Mouse (Mus musculus): ENCODE results near the gene Klkb1. TPM values are rescaled to one million over a fixed set of nuclear protein-coding genes. Genes with fewer than 3 reads are reported as not detected.

Gene Klkb1
- polyA plus RNA-seq, 1 experiment from 2014 or later, result not detected

DNA sequence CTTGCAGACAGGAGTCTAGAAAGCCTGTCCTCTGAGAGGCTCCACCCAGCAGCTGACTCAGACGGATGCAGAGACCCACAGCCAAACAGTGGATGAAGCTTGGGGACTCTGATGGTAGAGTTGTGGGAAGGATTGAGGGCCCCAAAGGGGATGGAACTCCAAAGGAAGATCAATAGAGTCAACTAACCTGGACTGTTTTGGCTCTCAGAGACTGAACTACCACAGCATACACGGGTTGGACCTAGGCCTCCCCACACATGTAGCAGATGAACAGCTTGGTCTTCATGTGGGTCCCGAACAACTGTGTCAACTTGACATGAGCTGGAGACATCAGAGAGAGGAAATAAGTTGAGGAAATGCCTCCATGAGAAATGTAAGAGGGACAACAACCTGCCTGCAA lies 31.8 kb downstream of the Klkb1 start:
- Histone ChIP-seq H3K4me1 (ENCODE audit: control insufficient read depth, insufficient read depth, low read length) (no peaks in the 10 kb centered on the region), H3K4me2 (ENCODE audit: low read length) (no peak overlapping the region), H3K9me3 (replicated peaks; ENCODE audit: control insufficient read depth, low read length) (no peaks in the 10 kb centered on the region), H3K4me3 (ENCODE audit: low read depth, low read length) (no peak overlapping the region), H3K9ac (ENCODE audit: low read length) (no peak overlapping the region), H3K36me3 (ENCODE audit: control insufficient read depth, insufficient read depth, low read length) (no peaks in the 10 kb centered on the region), H3K27me3 (replicated peaks; ENCODE audit: control insufficient read depth, insufficient read depth, low read length) (no peaks in the 10 kb centered on the region), H3K27ac (ENCODE audit: low read depth, low read length) (no peak overlapping the region)
- DNase-seq (ENCODE audit: low spot score) (no peak), ATAC-seq (no peak)
- 88% methylated on average over 3 of the region's 3 CpGs for WGBS

DNA sequence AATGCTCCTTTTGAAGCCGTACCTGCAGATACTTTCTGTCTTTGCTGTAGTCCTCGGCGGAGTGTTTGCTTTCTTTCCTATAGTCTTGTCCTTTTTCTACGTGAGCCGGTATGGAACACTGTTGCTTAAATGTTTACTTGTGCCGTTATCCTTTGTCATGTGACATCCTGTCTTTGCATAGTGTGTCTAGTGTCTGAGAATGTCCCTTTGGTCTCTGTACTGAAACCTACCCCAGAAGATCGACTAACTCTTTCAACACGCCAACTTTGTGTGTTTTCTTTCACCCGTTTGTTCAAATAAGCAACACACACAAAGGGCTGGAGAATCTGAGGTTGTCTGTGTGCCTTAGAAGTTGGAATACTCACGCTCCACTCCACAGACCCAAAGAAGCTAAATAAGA lies 32.7 kb downstream of the Klkb1 start, which contains the start of gene F11:
TSS of gene F11 (minus strand) at position 112 of the 400 bp plus-strand sequence.
- no peak for ATAC-seq
- DNase-seq (ENCODE audit: low spot score), result no peak
- no peak within 1 kb of the TSS for H3K9ac ChIP-seq (ENCODE audit: low read length)

GRCm38 (mm10) chr8:45258421-45258820 lies 36.2 kb downstream of the Klkb1 start:
- Histone ChIP-seq H3K27ac (ENCODE audit: low read depth, low read length) (no peak overlapping the region), H3K27me3 (replicated peaks; ENCODE audit: control insufficient read depth, insufficient read depth, low read length) (no peaks in the 10 kb centered on the region), H3K4me3 (ENCODE audit: low read depth, low read length) (no peak overlapping the region), H3K4me2 (ENCODE audit: low read length) (no peak overlapping the region), H3K4me1 (ENCODE audit: control insufficient read depth, insufficient read depth, low read length) (no peaks in the 10 kb centered on the region), H3K9ac (ENCODE audit: low read length) (no peak overlapping the region), H3K9me3 (replicated peaks; ENCODE audit: control insufficient read depth, low read length) (no peaks in the 10 kb centered on the region), H3K36me3 (ENCODE audit: control insufficient read depth, insufficient read depth, low read length) (no peaks in the 10 kb centered on the region)
- WGBS, result 74% methylated on average over 8 of the region's 8 CpGs
- no peak for ATAC-seq
- no peak for DNase-seq (ENCODE audit: low spot score)

More for the DNA sequence above, 32.7 kb downstream of the Klkb1 start, which contains the start of gene F11:
- Histone ChIP-seq H3K9me3 (replicated peaks; ENCODE audit: control insufficient read depth, low read length) (no peaks in the 10 kb centered on the region), H3K4me2 (ENCODE audit: low read length) (no peak within 1 kb of the TSS), H3K4me1 (ENCODE audit: control insufficient read depth, insufficient read depth, low read length) (no peaks in the 10 kb centered on the region), H3K27me3 (replicated peaks; ENCODE audit: control insufficient read depth, insufficient read depth, low read length) (no peaks in the 10 kb centered on the region), H3K36me3 (ENCODE audit: control insufficient read depth, insufficient read depth, low read length) (no peaks in the 10 kb centered on the region), H3K4me3 (ENCODE audit: low read depth, low read length) (no peak within 1 kb of the TSS), H3K27ac (ENCODE audit: low read depth, low read length) (no peak within 1 kb of the TSS)
- WGBS, result 88% methylated on average over 10 of the region's 10 CpGs

DNA sequence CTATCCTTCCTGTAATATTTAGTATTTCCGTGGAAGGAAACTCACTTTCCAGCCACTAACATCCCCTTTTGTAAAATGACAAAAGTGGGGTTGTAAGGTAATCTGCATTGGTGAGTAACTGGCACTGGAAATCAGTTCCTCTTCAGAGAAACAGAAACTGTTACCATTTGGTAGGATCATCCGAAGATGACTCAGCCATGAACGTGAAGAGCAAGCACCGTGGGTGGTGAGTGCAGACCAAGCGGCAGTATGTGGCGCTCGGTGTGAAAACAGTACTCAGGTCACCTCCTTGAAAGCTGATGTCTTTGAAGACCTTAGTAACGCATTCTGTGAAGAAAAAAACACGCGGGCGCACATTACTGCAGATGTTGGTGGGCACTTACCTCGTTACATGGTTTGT lies 39.6 kb downstream of the Klkb1 start:
- H3K4me1 ChIP-seq (ENCODE audit: control insufficient read depth, insufficient read depth, low read length), result no peaks in the 10 kb centered on the region
- ATAC-seq (no peak), DNase-seq (ENCODE audit: low spot score) (no peak)
- no peaks in the 10 kb centered on the region for H3K36me3 ChIP-seq (ENCODE audit: control insufficient read depth, insufficient read depth, low read length)
- H3K4me3 ChIP-seq (ENCODE audit: low read depth, low read length), result no peak overlapping the region
- H3K27me3 ChIP-seq (replicated peaks; ENCODE audit: control insufficient read depth, insufficient read depth, low read length), result no peaks in the 10 kb centered on the region
- H3K9me3 ChIP-seq (replicated peaks; ENCODE audit: control insufficient read depth, low read length), result no peaks in the 10 kb centered on the region
- WGBS, result 90% methylated on average over 12 of the region's 12 CpGs
- H3K4me2 ChIP-seq (ENCODE audit: low read length), result no peak overlapping the region
- H3K27ac ChIP-seq (ENCODE audit: low read depth, low read length), result no peak overlapping the region
- no peak overlapping the region for H3K9ac ChIP-seq (ENCODE audit: low read length)

DNA sequence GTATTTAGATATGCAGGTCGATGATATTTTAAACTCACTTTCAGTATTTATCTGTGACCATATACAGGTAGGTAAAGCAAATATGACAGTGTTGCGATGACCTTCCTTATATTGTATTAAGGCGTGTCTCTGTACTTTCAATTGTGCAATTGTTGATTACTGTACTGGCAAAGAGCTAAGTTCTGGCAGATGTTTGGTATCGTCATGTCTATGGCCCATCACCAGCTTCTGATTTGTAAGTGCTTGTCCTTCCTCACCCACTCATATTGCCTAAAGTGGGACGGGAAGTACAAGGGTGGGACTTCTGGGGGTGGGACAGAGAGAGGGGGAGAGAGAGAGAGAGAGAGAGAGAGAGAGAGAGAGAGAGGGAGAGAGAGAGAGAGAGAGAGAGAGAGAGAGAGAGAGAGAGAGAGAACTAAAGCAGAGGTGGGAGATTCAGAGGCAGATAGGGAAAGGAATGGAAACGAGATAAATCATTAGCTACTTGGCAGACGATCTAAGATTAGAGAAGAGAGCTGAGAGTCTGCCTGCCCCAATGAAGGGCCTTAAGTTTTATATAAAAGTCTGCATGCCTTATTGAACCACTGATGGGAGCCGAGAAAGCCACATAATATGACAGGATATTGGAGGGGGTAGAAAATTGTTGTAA lies 40.3 kb downstream of the Klkb1 start:
- Histone ChIP-seq H3K36me3 (ENCODE audit: control insufficient read depth, insufficient read depth, low read length) (no peaks in the 10 kb centered on the region), H3K9me3 (replicated peaks; ENCODE audit: control insufficient read depth, low read length) (no peaks in the 10 kb centered on the region), H3K27me3 (replicated peaks; ENCODE audit: control insufficient read depth, insufficient read depth, low read length) (no peaks in the 10 kb centered on the region), H3K4me1 (ENCODE audit: control insufficient read depth, insufficient read depth, low read length) (no peaks in the 10 kb centered on the region), H3K27ac (ENCODE audit: low read depth, low read length) (no peak overlapping the region), H3K4me3 (ENCODE audit: low read depth, low read length) (no peak overlapping the region), H3K9ac (ENCODE audit: low read length) (no peak overlapping the region), H3K4me2 (ENCODE audit: low read length) (no peak overlapping the region)
- no peak for DNase-seq (ENCODE audit: low spot score)
- WGBS, result 83% methylated on average over 8 of the region's 8 CpGs
- ATAC-seq, result no peak

DNA sequence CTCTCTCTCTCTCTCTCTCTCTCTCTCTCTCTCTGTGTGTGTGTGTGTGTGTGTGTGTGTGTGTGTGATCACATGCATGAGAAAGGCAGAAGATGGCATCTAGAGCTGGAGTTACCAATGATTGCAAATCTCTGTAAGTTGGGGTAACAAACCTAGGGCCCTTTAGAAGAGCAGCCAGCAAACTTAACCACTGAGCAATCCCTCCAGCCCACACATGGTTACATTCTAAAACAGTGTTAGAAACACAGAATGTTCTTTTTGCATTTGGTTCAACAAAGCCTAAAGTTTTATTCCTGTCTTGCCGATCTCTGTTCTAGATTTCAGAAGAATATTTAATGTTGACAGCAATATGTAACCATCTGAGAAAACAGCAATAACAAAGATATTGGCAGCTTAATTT lies 41.1 kb downstream of the Klkb1 start:
- no peak for ATAC-seq
- WGBS, result 97% methylated on average over 1 of the region's 1 CpGs
- H3K9me3 ChIP-seq (replicated peaks; ENCODE audit: control insufficient read depth, low read length), result no peaks in the 10 kb centered on the region

DNA sequence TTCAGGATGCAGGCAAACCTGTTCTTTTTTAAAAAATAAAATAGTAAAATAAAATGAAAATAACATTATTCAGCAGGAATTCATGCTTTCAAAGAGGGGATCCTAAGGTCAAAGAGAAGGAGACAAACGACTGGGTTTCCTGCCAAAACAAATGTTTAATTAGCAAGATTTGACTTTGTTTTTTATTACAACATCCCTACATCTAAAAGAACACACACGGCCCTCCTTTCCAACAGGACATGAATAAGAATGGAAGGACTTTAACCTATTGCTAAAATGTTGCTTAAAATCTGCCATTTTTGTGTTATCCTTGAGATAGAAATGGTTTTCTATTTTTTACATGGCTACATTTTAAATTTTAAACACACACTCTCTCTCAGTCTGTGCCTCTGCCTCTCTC lies 41.5 kb downstream of the Klkb1 start:
- Histone ChIP-seq H3K27me3 (replicated peaks; ENCODE audit: control insufficient read depth, insufficient read depth, low read length) (no peaks in the 10 kb centered on the region), H3K36me3 (ENCODE audit: control insufficient read depth, insufficient read depth, low read length) (no peaks in the 10 kb centered on the region), H3K27ac (ENCODE audit: low read depth, low read length) (no peak overlapping the region), H3K4me1 (ENCODE audit: control insufficient read depth, insufficient read depth, low read length) (no peaks in the 10 kb centered on the region), H3K9ac (ENCODE audit: low read length) (no peak overlapping the region), H3K4me2 (ENCODE audit: low read length) (no peak overlapping the region), H3K9me3 (replicated peaks; ENCODE audit: control insufficient read depth, low read length) (no peaks in the 10 kb centered on the region), H3K4me3 (ENCODE audit: low read depth, low read length) (no peak overlapping the region)
- DNase-seq (ENCODE audit: low spot score) (no peak), ATAC-seq (no peak)
- 44% methylated on average over 2 of the region's 2 CpGs for WGBS

More for the DNA sequence above, 41.1 kb downstream of the Klkb1 start:
- Histone ChIP-seq H3K4me3 (ENCODE audit: low read depth, low read length) (no peak overlapping the region), H3K4me2 (ENCODE audit: low read length) (no peak overlapping the region), H3K4me1 (ENCODE audit: control insufficient read depth, insufficient read depth, low read length) (no peaks in the 10 kb centered on the region), H3K27me3 (replicated peaks; ENCODE audit: control insufficient read depth, insufficient read depth, low read length) (no peaks in the 10 kb centered on the region), H3K36me3 (ENCODE audit: control insufficient read depth, insufficient read depth, low read length) (no peaks in the 10 kb centered on the region), H3K27ac (ENCODE audit: low read depth, low read length) (no peak overlapping the region), H3K9ac (ENCODE audit: low read length) (no peak overlapping the region)
- no peak for DNase-seq (ENCODE audit: low spot score)

DNA sequence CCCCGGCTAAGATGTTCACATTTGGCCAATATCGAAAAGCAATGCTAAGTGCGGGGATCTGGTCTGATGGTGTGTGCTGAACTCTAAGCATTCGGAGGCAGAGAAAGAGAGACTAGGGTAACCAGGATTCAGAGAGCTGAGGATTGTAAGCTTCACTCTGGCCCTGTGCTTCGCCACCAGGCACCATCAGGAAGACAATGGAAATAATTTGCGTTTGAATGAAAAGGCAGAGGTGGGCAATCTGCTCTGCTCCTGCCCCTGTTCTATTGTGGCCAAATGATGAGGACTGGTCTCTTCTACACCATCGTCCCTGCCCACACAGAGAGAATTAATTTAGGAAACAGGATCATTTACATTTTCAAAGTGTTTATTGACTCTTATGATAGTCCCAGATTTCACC lies 48.4 kb downstream of the Klkb1 start:
- no peak for DNase-seq (ENCODE audit: low spot score)
- no peak for ATAC-seq
- WGBS, result 25% methylated on average over 7 of the region's 7 CpGs

GRCm38 (mm10) chr8:45239363-45239762 lies 55.3 kb downstream of the Klkb1 start:
- H3K4me1 ChIP-seq (ENCODE audit: control insufficient read depth, insufficient read depth, low read length), result no peaks in the 10 kb centered on the region
- no peak overlapping the region for H3K4me3 ChIP-seq (ENCODE audit: low read depth, low read length)
- H3K27me3 ChIP-seq (replicated peaks; ENCODE audit: control insufficient read depth, insufficient read depth, low read length), result no peaks in the 10 kb centered on the region
- H3K4me2 ChIP-seq (ENCODE audit: low read length), result no peak overlapping the region
- no peak overlapping the region for H3K9ac ChIP-seq (ENCODE audit: low read length)
- no peak overlapping the region for H3K27ac ChIP-seq (ENCODE audit: low read depth, low read length)
- H3K9me3 ChIP-seq (replicated peaks; ENCODE audit: control insufficient read depth, low read length), result no peaks in the 10 kb centered on the region
- DNase-seq (ENCODE audit: low spot score) (no peak), ATAC-seq (no peak)
- H3K36me3 ChIP-seq (ENCODE audit: control insufficient read depth, insufficient read depth, low read length), result no peaks in the 10 kb centered on the region
- WGBS, result 90% methylated on average over 8 of the region's 8 CpGs

More for the DNA sequence above, 48.4 kb downstream of the Klkb1 start:
- Histone ChIP-seq H3K36me3 (ENCODE audit: control insufficient read depth, insufficient read depth, low read length) (no peaks in the 10 kb centered on the region), H3K4me1 (ENCODE audit: control insufficient read depth, insufficient read depth, low read length) (no peaks in the 10 kb centered on the region), H3K9me3 (replicated peaks; ENCODE audit: control insufficient read depth, low read length) (no peaks in the 10 kb centered on the region), H3K4me2 (ENCODE audit: low read length) (no peak overlapping the region), H3K4me3 (ENCODE audit: low read depth, low read length) (no peak overlapping the region), H3K27ac (ENCODE audit: low read depth, low read length) (no peak overlapping the region), H3K9ac (ENCODE audit: low read length) (no peak overlapping the region), H3K27me3 (replicated peaks; ENCODE audit: control insufficient read depth, insufficient read depth, low read length) (no peaks in the 10 kb centered on the region)

Data from forebrain, embryonic 14.5 days (tissue).